Mouse (Mus musculus): Measurements from ENCODE around the gene Clcn7.

- TF ChIP-seq CTCF (IDR thresholded peaks at IDR 0.05; ENCODE audit: insufficient read depth, low read depth, low read length) (no peak), POLR2A (IDR thresholded peaks at IDR 0.05; ENCODE audit: insufficient read depth, low read depth, low read length) (no peak)
Observed at GRCm38 (mm10) chr17:25210006-25210405, 76.8 kb downstream of the Clcn7 start.

All from olfactory bulb, adult 2 months (tissue).